Mouse (Mus musculus) macrophage (primary cell): ENCODE results near the gene Coq8a. TPM values are rescaled to one million over a fixed set of nuclear protein-coding genes. Genes with fewer than 3 reads are reported as not detected.

Experiments
- H3K27ac ChIP-seq: fragments of 350-480 bp; formaldehyde crosslinking; 2 replicates; pipeline ENCODE4 v1.9.0; 2021
- H3K36me3 ChIP-seq: fragments of 350-480 bp; formaldehyde crosslinking; 2 replicates; pipeline ENCODE4 v1.9.0; 2021; ENCODE audit errors: inconsistent target
- H3K4me3 ChIP-seq: fragments of 350-480 bp; formaldehyde crosslinking; 2 replicates; pipeline ENCODE4 v1.9.0; 2021; ENCODE audit errors: inconsistent target
- H3K79me2 ChIP-seq: fragments of 350-480 bp; formaldehyde crosslinking; 2 replicates; pipeline ENCODE4 v1.9.0; 2021; ENCODE audit errors: inconsistent target
- WGBS: methylation state at CpG from one replicate; pipeline ENCODE4 v1.1.7; 2026; ENCODE audit warnings: inconsistent platforms; ENCODE audit not compliant: missing documents; 5-methylcytosine and 5-hydroxymethylcytosine counted together
- polyA plus RNA-seq: library from polyadenylated mRNA; stranded (reverse); fragments of 250-400 nt; gene quantifications from 3 replicates; pipeline ENCODE4 v1.2.4, GENCODE M21; 2018; ENCODE audit warnings: inconsistent platforms

The Coq8a gene
- polyA plus RNA-seq, 1 experiment from 2014 or later = 2.8 TPM

GRCm38 (mm10) chr1:180175167-180175566, 24.2 kb downstream of the Coq8a start:
- 38% methylated on average over 3 of the region's 3 CpGs for WGBS
- Histone ChIP-seq H3K79me2 (no peaks in the 10 kb centered on the region), H3K36me3 (no peaks in the 10 kb centered on the region), H3K4me3 (no peak overlapping the region), H3K27ac (no peak overlapping the region)

- no peak overlapping the region for H3K4me3 ChIP-seq
- no peak overlapping the region for H3K27ac ChIP-seq
- H3K36me3 ChIP-seq = no peaks in the 10 kb centered on the region
- H3K79me2 ChIP-seq = no peaks in the 10 kb centered on the region
- 75% methylated on average over 5 of the region's 6 CpGs for WGBS
These were observed 24.7 kb downstream of the Coq8a start for GRCm38 (mm10) chr1:180174718-180175117.

DNA sequence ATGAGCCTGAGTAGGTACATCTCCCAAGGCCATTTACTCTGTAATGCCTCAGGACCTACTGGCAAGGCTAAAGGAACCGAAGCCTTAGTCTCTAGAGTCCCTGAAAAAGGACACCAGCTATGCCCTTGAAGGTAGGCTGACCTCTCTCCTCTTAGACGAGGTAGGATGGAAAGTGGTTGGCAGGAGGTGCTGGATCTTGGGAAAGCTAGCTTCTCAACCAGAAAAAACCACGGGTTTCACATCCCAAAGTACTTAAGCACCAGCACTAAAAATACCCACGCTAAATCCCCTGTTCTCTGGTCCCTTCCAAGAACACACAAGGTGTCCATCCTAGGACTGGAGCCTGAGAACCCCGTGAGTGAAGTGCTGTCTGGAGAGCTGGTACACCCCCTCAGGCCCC, 26.4 kb downstream of the Coq8a start:
- Histone ChIP-seq H3K27ac (no peak overlapping the region), H3K79me2 (no peaks in the 10 kb centered on the region), H3K4me3 (no peak overlapping the region), H3K36me3 (no peaks in the 10 kb centered on the region)
- 94% methylated on average over 5 of the region's 5 CpGs for WGBS

- Histone ChIP-seq H3K79me2 (no peaks in the 10 kb centered on the region), H3K27ac (no peak overlapping the region), H3K36me3 (no peaks in the 10 kb centered on the region), H3K4me3 (no peak overlapping the region)
- WGBS = 91% methylated on average over 4 of the region's 4 CpGs
These were observed 26.8 kb downstream of the Coq8a start for GRCm38 (mm10) chr1:180172600-180172999.

GRCm38 (mm10) chr1:180171883-180172282, 27.5 kb downstream of the Coq8a start:
- Histone ChIP-seq H3K27ac (no peak overlapping the region), H3K4me3 (no peak overlapping the region), H3K36me3 (no peaks in the 10 kb centered on the region), H3K79me2 (no peaks in the 10 kb centered on the region)
- WGBS = 100% methylated on average over 2 of the region's 2 CpGs

DNA sequence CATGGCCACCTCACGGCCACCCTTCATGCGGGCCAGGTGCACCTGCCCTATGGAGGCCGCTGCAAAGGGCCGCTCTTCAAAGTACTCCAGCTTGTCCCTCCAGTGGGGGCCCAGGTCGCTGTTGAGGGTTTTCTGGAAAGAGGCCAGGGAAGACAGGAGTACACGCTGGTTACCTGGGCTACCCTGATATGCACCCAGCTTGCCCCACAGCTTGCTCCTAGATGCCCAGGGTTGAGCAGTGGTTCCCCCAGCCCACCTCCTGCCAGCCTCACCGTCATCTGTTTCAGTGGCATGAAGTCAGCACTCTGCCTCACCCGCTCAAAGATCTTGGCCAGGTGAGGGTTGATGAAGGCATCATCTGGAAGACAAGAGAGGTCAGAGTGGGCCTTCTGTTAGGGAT, 29.3 kb downstream of the Coq8a start:
- H3K27ac ChIP-seq = no peak overlapping the region
- H3K4me3 ChIP-seq = no peak overlapping the region
- WGBS = 93% methylated on average over 8 of the region's 8 CpGs
- H3K79me2 ChIP-seq = no peaks in the 10 kb centered on the region
- no peaks in the 10 kb centered on the region for H3K36me3 ChIP-seq

GRCm38 (mm10) chr1:180169161-180169560, 30.2 kb downstream of the Coq8a start:
- no peaks in the 10 kb centered on the region for H3K79me2 ChIP-seq
- H3K4me3 ChIP-seq = no peak overlapping the region
- no peak overlapping the region for H3K27ac ChIP-seq
- WGBS = 96% methylated on average over 7 of the region's 7 CpGs
- H3K36me3 ChIP-seq = no peaks in the 10 kb centered on the region

DNA sequence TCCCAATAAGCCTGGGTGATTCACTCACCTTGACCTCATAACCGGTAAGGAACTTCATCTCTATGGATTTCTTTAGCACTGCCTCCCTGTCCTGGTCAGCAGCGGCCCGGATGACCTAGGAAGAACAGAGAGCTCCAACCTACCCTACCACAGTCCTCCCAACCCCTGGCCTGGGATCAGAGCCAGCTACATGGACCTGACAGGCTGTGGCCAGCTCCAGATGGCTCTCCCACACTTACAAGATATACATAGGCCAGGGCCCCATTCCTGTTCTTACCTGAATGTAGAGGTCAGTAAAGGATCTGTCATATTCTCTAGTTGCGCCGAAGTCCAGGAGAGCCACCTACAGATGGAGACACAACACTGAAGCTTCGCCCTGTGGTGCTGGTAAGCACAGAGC, 31.1 kb downstream of the Coq8a start:
- Histone ChIP-seq H3K27ac (no peak overlapping the region), H3K36me3 (no peaks in the 10 kb centered on the region), H3K4me3 (no peak overlapping the region), H3K79me2 (no peaks in the 10 kb centered on the region)
- 96% methylated on average over 6 of the region's 6 CpGs for WGBS

DNA sequence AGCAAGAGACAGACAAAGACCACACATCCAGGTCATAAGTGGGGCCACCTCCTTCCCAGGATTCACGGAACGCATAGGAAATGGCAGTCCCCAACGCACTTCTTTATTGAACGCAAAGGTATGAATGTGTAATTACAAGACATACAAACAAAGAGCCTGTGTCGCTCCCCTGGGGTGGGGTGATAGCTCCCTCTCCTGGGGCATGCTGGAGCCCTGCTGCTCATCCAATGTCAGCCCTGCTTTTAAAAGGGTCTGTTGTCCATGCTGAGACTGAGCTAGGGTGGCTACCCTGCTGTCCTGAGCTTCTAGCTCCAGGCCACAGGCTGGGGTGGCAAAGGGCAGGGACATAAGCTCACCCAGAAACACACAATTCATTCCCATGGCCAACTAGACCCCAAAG, 32.9 kb downstream of the Coq8a start:
- no peak overlapping the region for H3K27ac ChIP-seq
- no peaks in the 10 kb centered on the region for H3K36me3 ChIP-seq
- H3K79me2 ChIP-seq = no peaks in the 10 kb centered on the region
- WGBS = 96% methylated on average over 5 of the region's 5 CpGs
- H3K4me3 ChIP-seq = no peak overlapping the region

GRCm38 (mm10) chr1:180162986-180163385, 36.4 kb downstream of the Coq8a start:
- Histone ChIP-seq H3K36me3 (no peaks in the 10 kb centered on the region), H3K27ac (no peak overlapping the region), H3K4me3 (no peak overlapping the region), H3K79me2 (no peaks in the 10 kb centered on the region)
- WGBS = 58% methylated on average over 7 of the region's 7 CpGs

DNA sequence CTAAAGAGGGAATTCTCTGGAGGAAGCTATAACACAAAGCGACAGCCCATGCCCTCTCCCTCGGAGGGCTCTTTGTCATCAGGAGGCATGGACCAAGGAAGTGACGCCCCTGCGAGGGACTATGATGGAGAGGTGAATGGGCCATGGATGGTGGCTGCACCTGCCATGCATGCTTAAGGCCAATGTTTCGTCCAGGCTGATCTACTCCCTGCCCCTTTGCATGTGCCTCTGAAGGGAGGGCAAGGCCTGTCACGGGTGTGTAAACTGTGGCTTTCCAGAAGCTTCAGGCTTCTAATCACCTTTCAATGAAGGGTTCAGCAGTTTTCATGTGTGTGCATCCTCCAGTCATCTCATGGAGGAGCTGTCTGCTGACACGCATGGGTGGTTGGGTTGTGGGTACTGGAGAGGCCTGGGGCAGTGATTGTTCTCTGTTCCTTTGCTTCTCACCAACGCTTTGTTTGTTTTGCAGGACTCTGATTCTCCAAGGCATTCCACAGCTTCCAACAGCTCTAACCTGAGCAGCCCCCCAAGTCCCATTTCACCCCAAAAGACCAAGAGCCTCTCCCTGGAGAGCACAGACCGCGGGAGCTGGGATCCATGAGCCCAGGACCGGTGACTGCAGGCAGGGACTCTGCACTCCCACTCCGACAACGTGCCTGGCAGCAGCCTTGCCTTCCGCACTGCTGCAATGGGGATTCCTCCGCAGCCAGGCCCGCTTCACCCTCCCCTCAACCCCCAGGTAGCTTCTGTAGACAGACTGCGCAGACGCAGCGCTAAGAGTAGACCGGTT, 37.6 kb downstream of the Coq8a start:
- no peaks in the 10 kb centered on the region for H3K79me2 ChIP-seq
- WGBS = 92% methylated on average over 20 of the region's 20 CpGs
- H3K4me3 ChIP-seq = no peak overlapping the region
- no peak overlapping the region for H3K27ac ChIP-seq
- no peaks in the 10 kb centered on the region for H3K36me3 ChIP-seq

- H3K27ac ChIP-seq = no peak overlapping the region
- no peaks in the 10 kb centered on the region for H3K79me2 ChIP-seq
- no peak overlapping the region for H3K4me3 ChIP-seq
- WGBS = 89% methylated on average over 3 of the region's 3 CpGs
- no peaks in the 10 kb centered on the region for H3K36me3 ChIP-seq
These were observed 38.2 kb downstream of the Coq8a start for GRCm38 (mm10) chr1:180161160-180161559.

DNA sequence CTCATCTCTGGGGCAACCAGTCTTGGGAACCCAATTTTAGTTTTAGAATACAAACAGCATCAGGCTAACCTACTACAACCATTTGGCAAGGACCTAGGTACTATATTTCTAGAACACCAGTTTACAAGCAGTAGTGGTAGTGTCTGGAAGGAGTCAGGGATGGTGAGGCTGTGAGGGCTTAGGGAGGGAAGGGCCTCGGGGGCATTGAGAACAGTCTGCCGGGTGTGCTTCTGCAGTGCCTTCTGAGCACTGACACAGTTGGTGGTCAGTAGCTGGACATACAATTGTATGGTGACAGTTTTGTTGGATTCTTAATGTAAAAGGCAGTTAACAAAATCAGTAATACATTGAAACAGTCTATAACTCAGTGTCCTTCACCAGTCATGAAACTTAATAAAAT, 38.9 kb downstream of the Coq8a start:
- Histone ChIP-seq H3K4me3 (no peak overlapping the region), H3K36me3 (no peaks in the 10 kb centered on the region)
- WGBS = 94% methylated on average over 2 of the region's 2 CpGs

DNA sequence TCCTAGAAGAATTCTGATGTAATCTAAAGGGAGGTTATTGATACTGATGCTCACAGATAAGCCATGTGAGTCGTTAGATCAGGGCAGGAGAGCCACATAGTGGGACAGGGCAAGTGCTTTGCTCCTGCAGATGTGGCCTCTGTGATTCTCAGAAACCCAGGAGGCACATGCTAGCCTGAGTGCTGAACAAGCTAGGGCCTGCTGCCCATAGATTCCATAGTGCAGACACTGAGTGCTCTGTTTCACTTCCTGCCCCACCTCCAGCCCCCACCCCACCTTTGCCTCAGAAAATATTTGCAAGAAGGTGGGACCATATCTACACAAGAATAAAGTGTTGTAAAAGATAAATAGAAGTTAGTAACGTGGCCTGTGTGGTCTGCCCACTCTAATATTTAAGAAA, 40.8 kb downstream of the Coq8a start:
- no peak overlapping the region for H3K27ac ChIP-seq
- H3K79me2 ChIP-seq = no peaks in the 10 kb centered on the region
- no peaks in the 10 kb centered on the region for H3K36me3 ChIP-seq
- 93% methylated on average over 2 of the region's 2 CpGs for WGBS
- no peak overlapping the region for H3K4me3 ChIP-seq

More for the DNA sequence above, 38.9 kb downstream of the Coq8a start:
- H3K27ac ChIP-seq = no peak overlapping the region
- no peaks in the 10 kb centered on the region for H3K79me2 ChIP-seq

- no peak overlapping the region for H3K4me3 ChIP-seq
- no peaks in the 10 kb centered on the region for H3K36me3 ChIP-seq
- H3K27ac ChIP-seq = no peak overlapping the region
- WGBS = 93% methylated on average over 8 of the region's 8 CpGs
- H3K79me2 ChIP-seq = no peaks in the 10 kb centered on the region
These were observed 48.2 kb downstream of the Coq8a start for GRCm38 (mm10) chr1:180151191-180151590.

DNA sequence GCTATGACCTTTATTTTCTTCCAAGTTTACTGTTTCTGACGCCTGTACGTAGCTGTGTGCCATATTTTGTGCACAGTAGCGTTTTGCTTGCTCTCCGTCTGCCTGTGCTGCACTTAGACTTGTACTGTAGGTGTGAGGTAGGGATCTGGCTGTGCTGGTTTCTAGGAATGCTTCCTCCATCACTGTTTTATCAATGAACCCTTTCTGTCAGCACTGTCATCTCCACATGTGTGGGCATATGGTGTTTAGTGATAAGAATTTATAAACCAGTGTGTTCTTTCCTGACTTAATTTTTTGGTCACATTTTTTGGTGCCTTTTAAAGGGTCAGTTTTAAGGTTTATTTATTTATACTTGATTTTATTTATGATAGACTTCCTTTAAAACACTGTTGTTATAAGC, 50.8 kb downstream of the Coq8a start:
- H3K4me3 ChIP-seq = no peak overlapping the region
- H3K36me3 ChIP-seq = no peaks in the 10 kb centered on the region
- H3K27ac ChIP-seq = no peak overlapping the region
- H3K79me2 ChIP-seq = no peaks in the 10 kb centered on the region
- 96% methylated on average over 4 of the region's 4 CpGs for WGBS
